Mouse (Mus musculus) frontal cortex, postnatal 10 days (tissue): ENCODE results near the gene Gm10188.

Source experiments
- DNase-seq, 2 experiments: peaks; one replicate each; pipeline ENCODE4 v3.0.0; 2022; ENCODE audit warnings: low spot score in 2 of 2, mixed read lengths in 1 of 2

Gm10188 gene

DNA sequence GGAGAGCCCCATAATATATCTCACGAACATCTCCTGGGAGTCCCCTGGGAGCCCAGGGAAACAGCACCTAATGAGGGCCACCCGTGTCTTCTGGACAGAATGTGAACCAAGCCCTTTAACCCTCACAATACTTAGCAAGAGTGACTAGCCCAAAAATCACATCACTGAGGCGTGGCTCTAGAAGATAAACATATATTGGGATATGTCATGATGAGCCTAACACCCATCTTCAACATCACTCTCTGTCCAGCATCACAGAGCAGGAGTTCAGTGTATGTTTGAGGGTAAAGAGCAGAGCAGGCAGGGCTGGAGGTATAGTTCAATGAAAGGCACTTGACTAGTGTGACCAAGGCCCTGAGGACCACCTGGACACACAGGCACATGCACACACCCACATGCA lies at the start of gene Gm10188:
Gene Gm10188, minus strand, starts transcription at position 101 of the 400 bp plus-strand sequence.
- DNase-seq = no peak

- no peak for DNase-seq
Observed at GRCm38 (mm10) chr1:132277124-132277523, 47.6 kb upstream of the Gm10188 start.

DNA sequence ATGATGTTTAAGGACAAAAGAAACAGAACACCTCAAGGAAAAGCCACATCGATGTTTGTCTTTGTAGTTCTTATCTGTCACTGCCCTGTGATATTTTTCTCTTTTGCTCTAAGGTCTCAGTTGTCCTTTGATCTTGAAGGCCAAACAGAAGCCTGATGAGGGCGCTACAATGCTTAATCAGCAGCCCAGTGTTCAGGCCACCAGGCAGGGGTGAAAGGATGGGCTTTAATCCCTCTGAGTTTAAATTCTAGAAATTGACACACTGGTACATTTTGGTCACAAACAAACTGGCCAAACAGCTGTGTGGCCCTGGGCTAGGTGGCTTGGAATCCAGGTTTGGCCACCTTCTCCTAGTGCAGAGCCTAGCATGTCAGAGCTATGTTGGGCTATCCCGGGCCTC lies 47.1 kb upstream of the Gm10188 start:
- no peak for DNase-seq

DNA sequence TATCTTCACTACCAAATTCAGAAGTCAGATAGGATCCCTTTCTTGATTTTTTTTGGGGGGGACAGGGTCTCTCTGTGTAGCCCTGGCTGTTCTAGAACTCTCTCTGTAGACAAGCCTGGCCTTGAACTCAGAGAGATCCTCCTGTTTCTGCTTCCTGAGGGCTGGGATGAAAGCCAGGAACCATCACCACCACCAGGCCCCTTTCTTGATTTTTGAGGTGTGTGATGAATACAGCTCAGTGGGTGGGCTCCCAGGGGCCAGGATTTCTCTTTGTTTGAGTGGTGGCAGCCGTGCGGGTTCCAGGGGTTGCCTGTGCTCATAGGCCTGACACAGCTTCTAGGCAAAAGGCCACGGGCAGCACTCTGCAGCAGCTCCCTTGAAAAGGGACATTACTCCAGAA lies 41.7 kb upstream of the Gm10188 start:
- no peak for DNase-seq

DNA sequence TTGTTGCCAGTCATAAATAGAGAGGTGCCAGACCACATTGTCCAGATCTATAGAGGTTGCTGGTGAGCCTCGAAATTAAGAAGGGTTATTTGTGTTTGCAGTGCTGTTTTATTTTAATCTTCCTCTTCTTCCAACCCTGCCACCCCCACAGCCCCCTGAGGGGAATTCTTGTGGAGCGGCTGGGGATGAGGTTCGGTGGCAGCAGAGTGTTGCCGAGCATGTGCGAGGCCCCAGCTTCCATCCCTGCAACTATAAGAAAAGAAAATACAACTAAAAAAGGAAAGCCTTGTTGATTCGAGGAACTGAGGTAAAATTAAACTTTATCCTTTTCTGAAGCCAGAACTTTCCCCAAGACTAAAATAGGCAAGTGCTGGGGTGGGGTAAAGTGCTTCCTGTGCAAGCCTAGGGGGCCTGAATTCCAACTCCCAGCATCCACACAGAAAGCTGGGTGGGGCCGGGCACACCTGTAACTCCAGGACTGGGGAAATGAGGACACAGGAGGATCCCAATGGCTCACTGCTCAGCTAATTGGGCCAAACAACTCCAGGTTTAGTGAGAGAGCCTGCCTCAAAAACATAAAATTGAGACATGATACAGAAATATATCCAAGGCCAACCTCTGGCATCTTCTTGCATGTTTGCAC lies 39.0 kb upstream of the Gm10188 start:
- DNase-seq = no peak

DNA sequence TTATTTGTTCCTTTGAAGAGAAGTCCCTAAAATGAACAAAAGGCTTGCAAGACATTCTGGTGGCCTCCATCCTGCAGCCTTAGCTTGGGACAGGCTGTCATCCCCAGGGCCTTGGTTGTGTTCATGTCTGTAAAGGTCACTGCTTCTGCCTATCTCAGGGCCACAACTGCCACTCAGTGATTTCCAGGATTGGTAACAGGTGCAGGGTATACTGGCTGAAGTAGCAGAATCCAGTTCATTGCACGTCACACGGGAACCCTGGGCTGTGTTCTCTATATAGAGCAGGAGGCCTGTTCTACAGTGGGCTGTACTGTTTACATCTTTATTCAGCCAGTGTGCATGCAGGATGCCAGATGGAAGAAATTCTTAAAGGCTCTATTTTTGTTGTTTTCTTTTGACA lies 38.4 kb upstream of the Gm10188 start:
- DNase-seq = no peak

DNA sequence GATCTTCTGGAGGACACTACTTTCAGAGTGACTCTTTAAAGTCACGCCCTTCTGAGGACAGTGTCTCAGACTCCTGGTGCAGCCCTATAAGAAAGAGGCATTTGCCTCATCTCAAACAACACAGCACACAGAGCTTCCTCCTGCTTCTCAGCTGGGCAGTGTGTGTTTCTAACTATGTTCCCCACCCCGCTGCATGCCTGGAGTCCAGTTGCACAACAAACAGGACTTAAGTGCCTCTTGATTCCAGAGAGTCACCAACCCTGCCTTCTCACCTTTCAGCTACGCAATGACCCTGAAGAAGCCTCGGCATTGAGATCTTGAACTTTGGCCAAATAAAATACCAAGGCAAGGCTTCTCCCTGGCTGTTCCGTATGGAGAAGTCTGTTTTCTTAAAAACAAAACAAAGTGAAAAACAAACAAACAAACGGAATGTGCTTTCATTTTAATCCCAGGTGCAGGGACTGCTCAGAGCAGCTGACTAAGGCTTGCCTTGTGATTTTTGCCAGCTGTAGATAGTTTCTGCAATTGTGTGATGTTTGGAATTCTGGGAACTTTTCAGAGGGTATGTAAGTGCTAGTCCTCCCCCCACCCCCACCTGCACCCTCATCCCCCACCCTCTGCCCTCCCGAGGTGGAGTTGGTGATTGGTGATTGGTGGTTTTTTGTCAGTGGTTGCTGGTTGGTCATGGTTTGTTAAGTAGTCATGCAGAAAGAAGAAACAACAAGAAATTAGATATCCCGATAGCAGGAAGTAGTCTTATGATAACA lies 37.4 kb upstream of the Gm10188 start:
- no peak for DNase-seq

DNA sequence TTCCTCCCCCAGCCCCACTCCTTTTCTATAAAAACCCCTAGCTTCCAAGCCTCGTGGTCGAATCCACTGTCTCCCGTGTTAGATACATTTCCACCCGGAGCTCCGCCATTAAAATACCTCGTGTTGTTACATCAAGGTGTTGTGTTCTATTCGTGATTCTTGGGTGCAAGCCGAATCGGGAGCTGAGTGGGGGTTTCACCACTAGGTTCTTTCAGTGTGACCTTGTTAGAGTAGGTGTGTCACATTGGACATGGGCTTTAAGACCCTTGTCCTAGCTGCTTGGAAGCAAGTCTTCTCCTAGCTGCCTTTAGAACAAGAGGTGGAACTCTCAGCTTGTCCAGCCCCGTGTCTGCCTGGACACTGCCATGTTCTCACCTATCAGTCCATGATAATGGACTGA lies 36.4 kb upstream of the Gm10188 start:
- DNase-seq = no peak

DNA sequence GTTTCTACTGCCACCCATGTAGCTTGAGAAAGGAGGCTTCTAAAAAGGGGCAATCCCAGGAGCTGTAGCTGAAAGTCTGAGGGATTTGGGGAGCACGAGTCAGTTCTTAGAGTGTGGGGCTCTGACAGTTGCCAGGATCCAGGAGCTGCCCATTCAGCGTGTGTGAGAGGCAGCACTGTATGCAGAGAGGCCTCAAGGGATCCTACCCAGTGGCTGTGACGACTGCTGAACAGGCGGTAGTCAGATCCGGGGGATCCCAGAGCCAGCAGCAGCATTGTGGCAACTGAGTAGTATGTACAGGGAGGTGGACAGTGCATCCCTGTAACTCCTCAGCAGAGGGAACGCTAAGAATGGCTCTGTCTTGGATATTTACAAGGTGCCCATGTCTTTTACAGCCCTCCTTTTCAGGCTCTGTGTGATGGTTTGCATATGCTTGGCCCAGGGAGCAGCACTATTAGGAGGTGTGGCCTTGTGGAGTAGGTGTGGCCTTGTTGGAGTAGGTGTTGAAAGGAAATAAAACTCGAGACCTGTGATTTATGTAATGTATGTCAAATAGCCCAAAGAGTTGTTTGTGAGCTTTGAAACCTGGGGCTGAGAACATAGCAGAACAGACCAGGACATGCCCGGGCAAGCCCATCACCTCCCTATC lies 35.8 kb upstream of the Gm10188 start:
- DNase-seq = no peak

GRCm38 (mm10) chr1:132264577-132264976 lies 35.0 kb upstream of the Gm10188 start:
- no peak for DNase-seq

DNA sequence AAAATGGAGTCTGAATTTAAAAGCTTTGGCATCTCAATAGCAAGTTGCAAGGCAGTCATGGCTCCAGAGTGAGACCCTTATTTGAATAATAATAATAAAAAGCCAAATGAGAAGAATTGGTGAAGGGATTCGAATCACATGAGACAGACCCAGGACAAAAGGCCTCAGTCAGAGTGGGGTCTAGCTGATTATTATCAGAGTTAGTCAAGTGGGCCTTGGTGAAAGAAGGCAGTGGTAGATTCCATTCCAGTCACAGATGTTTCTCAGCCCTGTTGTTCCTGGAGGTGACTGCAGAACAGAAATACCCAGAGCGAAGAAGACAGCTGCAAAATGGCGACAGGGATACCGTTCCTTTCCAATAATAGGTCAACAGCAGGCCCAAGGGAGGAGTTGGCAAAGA lies 34.1 kb upstream of the Gm10188 start:
- DNase-seq = no peak

- no peak for DNase-seq
Observed at GRCm38 (mm10) chr1:132261058-132261457, 31.5 kb upstream of the Gm10188 start.

DNA sequence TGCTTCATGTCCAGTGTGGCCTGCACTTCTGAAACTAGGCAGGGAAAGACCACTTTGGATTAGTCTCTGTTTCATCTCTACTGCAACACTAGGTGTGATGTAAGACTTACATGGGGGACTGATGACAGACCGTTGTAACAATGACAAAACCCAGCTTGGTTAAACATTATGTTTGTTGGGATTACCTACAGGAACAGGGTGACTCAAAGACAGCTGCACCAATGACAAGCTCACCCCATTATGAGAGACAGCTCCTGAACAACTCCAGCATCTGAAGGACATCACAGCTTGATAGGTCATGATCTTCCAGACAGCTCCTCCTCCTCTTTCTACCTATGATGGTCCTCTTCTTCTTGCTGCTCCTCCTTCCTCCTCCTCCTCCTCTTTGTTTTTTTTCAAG lies 30.8 kb upstream of the Gm10188 start:
- no peak for DNase-seq

- DNase-seq = no peak
Observed at GRCm38 (mm10) chr1:132254467-132254866, 24.9 kb upstream of the Gm10188 start.

GRCm38 (mm10) chr1:132246641-132247040 lies 17.1 kb upstream of the Gm10188 start:
- no peak for DNase-seq

- DNase-seq = peak in 1 of 2 experiments; percentile 31
Observed at GRCm38 (mm10) chr1:132246137-132246536, 16.6 kb upstream of the Gm10188 start.

GRCm38 (mm10) chr1:132245010-132245409 lies 15.4 kb upstream of the Gm10188 start:
- DNase-seq = no peak

- peak in 1 of 2 experiments; percentile 46 for DNase-seq
Observed at GRCm38 (mm10) chr1:132237585-132238159, 8.1 kb upstream of the Gm10188 start.

DNA sequence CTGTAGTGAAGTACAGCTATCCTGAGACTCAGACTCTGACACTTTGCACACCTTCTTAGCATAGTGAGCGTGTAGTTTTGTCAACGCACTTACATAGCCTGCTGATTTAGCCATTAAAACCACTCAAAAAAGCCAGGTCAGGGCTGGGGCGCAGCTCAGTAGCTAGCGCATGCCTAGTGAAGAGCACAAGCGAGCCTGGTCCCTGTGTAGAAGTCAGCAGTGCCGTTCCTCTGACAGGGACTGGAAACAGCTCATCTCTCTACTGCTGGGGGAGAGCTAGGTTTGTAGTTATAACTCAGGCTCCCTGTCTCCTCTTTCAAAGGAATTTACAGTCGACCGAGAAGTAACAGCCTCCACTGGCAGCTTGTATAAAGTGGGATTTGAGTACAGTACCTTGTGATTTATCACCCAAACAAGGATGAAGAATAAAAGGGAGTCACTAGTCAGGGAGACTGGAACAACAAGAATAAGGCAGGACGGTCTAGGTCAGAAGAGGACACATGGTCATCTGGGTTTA lies 5.2 kb upstream of the Gm10188 start:
- no peak for DNase-seq

DNA sequence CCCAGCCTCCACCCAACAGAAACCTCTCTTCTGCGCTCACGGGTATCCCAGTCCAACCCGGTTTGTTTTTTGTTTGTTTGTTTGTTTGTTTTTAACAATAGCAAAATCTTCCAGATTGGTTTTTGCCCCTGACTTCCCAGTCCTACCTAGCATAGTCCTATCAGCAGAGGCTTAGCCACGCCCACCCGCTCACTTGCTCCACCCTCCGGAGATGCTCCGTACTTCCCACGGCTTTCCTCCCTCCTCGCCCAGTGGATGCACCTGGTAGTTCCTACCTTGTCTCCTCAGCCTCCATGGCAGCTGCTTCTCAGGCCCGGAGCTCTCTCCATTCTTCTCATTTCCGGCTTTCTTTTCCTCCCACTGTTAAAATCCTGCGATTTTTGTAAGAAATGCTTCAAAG lies 4.0 kb upstream of the Gm10188 start:
- DNase-seq = no peak

DNA sequence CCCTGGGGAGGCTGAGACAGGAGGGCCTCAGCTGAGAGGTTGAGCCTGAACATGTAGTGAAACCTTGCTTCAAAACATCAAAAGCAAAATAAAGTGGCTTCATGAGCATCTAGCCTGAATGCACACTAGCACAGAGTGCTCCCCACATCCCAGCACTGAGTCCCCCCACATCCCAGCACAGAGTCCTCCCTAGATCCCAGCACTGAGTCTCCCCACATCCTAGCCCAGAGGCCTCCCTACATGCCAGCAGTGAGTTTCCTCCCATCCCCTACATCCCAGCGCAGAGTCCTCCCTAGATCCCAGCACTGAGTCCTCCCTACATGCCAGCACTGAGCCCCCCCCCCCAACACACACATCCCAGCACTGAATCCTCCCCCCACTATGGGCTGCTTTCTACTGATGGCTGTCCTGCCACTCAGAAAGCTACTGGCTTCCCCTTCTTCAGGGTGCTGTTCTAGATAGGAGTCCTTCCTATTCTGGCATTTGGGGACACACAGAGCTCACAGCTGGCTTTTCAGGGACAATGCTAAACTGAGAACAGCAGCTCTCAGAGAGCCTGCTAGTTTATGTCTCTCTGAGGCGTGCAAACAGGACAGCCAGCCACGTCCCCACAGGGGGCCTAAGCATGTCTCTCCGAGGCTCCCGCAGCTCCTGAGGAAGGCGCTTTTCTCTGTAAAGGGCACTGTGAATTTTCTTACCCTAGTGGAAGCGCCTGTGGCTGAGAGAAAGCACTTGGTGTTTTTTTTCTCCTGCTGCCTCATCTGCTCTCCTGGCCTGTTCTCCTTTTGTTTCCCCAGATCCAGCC lies 2.1 kb upstream of the Gm10188 start:
- DNase-seq = no peak
